Mouse (Mus musculus): ENCODE measurements around the gene Slc17a8.

The Slc17a8 gene

DNA sequence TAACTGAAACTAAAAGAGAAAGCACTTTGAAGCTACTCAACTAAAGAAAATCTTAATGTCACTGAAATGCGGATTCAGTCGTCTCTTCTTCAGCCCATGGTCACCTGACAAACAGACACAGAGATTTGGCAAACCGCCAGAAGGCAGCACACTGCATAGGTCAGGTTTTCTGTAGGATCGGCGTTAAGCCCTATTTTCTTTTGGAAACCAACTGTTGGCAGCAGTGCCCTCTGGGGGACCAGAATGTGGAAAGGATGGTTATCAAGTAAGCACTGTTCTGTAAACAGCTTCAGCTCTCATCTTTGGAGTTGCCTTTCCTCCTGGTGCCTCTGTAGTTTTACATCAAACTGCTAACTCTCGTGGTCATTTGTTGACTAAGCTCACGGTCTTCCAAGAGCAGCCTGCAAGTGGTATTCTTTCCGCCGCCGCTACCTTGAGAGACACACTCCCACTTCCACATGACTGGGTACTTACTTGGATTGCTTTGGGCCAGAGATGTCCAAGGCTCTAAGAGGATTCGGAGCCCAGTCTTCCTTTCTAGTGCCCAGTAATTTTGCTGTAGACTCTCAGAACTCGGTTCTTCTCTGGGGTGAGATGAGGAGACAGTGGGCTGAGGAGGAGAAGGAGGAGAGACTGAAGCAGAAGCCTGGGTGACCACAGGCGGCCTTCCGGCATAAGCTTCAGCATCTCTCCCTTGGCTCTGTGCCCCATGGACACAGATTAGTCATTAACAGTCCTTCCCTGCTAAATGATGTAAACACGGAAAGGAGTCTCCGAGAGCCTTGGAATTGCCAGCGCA lies 87.9 kb downstream of the Slc17a8 start, which contains the start of gene Nr1h4:
Nr1h4 (minus strand) TSS at position 657 of the 799 bp plus-strand sequence.
- in situ Hi-C loops (cut with MboI; ENCODE audit: unreplicated experiment in 2 of 2) = no loop called here

DNA sequence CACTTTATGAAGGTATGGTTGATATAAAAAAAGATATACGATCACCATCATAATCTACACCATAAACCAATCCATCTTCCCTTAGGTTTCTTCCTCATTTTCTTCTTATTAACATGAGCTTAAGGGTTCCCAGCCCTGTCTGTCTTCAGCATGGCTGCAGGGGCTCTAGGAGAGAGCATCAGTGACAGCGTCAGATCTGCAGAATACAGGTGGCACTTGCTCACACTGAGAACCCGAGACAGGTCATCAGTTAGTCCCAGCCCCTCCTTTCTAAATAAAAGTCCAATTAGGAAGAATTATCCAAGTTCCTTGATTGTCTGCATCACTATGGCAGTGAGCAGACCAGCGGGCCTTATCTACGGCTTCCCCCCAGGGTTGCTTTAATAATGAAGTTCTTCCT lies 88.6 kb downstream of the Slc17a8 start:
- in situ Hi-C loops (cut with MboI; ENCODE audit: unreplicated experiment in 2 of 2) = no loop called here

DNA sequence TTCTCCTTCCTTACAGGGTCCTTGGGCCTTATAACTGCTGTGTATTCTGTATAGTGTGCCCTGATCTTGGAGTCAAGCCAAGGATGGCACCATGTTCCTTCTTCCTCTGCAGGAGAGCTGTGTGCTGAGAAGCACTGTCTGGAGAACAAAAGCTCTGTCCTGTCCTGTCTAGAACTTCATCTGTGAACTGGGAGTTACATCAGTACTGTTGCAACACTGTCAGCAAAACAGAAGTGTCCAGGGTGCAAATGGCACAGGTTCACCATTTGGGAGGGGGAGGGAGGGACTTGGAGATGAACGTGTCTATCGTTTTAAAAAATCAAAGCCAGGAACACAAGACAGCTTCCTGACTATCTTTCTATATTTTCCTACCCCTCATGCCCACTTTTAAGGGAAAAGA lies 89.1 kb downstream of the Slc17a8 start:
- in situ Hi-C loops (cut with MboI; ENCODE audit: unreplicated experiment in 2 of 2) = no loop called here

DNA sequence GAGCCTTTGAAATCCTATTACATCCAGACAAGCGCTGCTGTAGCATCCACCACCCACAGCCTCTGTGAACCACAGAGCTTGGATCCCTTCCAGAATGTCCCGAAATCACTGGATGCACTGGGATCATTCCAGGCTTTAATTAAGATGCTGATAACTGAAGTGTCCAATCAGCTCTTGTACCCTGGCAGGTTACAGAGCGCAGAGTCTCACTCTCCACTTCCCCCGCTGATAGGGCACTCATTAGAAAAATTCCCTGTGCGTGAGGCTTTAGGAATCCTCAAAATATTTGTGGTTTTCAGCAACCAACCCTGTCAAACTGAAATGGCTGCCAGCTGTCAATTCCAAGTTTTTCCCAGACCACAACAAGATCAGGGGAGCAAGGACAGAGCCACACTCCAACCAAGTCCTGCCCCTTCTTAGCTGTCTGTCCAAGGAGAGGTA lies 89.8 kb downstream of the Slc17a8 start:
- in situ Hi-C loops (cut with MboI; ENCODE audit: unreplicated experiment in 2 of 2) = no loop called here

DNA sequence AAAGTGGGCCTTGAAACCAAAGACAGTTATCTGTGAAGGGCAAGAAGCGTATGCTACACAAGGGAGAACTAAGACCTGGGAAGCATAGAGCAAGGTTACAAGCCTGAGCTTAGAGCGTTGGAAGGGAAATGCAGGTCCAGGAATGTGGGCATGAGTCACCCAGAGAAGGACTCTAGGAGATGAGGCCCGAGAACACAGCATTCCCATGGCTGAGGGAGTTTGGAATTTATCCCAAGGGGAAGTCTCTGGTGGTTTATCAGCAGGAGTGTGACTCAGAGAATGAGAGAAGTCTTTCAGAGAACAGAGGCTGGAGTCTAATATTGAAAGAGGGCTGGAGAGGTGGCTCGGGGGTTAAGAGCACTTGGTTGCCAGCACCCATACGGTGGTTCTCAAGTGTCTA lies 94.0 kb downstream of the Slc17a8 start:
- in situ Hi-C loops (cut with MboI; ENCODE audit: unreplicated experiment in 2 of 2) = no loop called here

DNA sequence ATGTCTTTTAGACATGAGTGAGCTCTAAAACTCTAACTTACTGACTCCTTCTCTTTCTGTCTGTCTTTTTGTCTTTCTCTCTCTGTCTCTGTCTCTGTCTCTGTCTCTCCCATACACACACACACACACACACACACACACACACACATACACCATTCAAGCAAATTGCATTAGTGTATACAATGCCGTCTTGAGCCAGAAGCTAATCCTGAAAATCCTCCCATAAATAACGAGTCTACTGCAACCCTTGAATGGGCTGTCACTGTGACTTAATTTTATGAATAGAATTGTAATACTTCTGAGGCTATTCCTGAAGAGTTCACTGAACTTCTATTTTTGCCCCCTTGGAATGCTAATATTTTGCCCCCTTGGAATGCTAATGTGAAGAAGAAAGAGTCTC lies 95.2 kb downstream of the Slc17a8 start:
- in situ Hi-C loops (cut with MboI; ENCODE audit: unreplicated experiment in 2 of 2) = no loop called here

All from v-Abl transformed pro-B cells (cell line).